Mouse (Mus musculus) bone marrow macrophage, adult 2 months (primary cell): ENCODE results near the gene Akap2. TPM values are rescaled to one million over a fixed set of nuclear protein-coding genes. Genes with fewer than 3 reads are reported as not detected.

Source experiments
- H3K27ac ChIP-seq: 2 replicates; pipeline ENCODE4 v1.5.1; 2012; ENCODE audit warnings: low read depth, low read length; ENCODE audit not compliant: insufficient read depth
- H3K4me1 ChIP-seq: 2 replicates; pipeline ENCODE4 v1.6.1; 2012; ENCODE audit warnings: low read length; ENCODE audit not compliant: control insufficient read depth, insufficient read depth
- H3K4me3 ChIP-seq: 2 replicates; pipeline ENCODE4 v1.5.1; 2012; ENCODE audit warnings: mild to moderate bottlenecking, low read length, moderate library complexity; ENCODE audit not compliant: insufficient read depth
- CTCF ChIP-seq: IDR thresholded peaks from 2 replicates; pipeline ENCODE4 v1.5.1; 2012; ENCODE audit warnings: low read depth, mild to moderate bottlenecking, low read length, moderate library complexity
- POLR2A ChIP-seq: IDR thresholded peaks from 2 replicates; pipeline ENCODE4 v1.6.1; 2012; ENCODE audit warnings: mild to moderate bottlenecking, low read depth, low read length, borderline replicate concordance
- polyA plus RNA-seq: library from polyadenylated mRNA; stranded (reverse); fragments of >200 nt; gene quantifications from 2 replicates; pipeline ENCODE4 v1.2.4, GENCODE M21; 2012; ENCODE audit not compliant: missing spikeins, insufficient read depth, insufficient read length

The Akap2 gene
- polyA plus RNA-seq, 1 experiment: 1.3 TPM

DNA sequence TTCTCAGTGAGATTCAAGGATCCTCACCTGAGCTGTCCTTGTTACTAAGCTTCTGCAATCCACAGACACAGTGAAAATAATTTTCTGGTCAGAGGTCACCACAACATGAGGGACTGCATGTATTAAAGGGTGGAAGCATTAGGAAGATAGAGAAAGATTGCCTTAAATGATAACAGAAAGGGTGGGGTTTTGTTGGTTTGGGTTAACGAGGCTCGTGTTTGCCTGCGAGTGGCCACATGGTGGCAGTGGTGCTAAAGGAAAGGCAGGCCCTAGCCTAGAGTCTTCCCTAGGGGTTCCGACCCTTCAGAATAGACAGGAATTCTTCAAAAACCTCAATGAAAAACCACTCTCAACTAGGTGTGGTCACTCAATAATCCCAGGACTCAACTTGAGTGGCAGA is 183.8 kb downstream of the Akap2 start:
- TF ChIP-seq CTCF (peak; percentile 71), POLR2A (no peak)
- Histone ChIP-seq H3K4me3 (no peak overlapping the region), H3K27ac (no peak overlapping the region), H3K4me1 (no peaks in the 10 kb centered on the region)

DNA sequence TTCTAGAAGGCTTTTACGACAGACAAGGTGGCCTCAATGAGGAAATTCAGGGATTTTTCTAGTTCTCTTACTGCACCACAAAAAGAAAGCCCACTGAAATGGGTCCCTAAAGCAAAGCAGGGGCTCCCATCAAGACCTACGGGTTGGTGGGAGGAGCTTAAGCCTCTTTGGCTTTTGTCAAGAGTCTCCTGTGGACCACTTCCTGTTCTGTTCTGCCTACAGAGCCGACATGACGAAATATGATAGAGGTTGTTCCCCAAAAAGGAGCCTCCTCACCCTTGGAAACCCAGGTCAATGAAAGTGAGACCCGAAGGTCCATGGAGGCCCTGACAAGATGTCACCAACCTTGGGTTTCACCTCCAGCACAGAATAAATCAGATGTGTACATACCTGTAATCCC is 185.2 kb downstream of the Akap2 start:
- Histone ChIP-seq H3K4me3 (no peak overlapping the region), H3K4me1 (no peaks in the 10 kb centered on the region), H3K27ac (no peak overlapping the region)
- TF ChIP-seq CTCF: no peak
- TF ChIP-seq POLR2A: no peak

DNA sequence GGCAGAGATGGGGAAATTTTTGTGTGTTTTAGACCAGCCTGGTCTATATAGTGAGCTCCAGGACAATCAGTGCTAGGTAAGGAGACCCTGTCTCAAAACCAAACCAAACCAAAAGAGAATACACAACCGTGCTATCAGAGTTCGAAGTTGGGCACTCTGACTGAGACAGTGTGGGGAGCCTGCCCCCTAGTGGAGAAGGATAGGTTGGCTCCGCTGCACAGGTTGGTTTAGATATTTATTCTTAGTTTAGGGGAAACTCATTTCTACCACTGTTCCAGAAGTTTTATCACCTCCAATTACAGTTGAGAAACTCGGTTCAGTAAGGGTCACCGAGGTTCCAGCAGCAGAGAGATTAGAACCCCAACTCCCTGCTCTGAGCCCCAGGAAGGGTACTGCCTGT is 186.8 kb downstream of the Akap2 start:
- Histone ChIP-seq H3K27ac (no peak overlapping the region), H3K4me1 (no peaks in the 10 kb centered on the region), H3K4me3 (no peak overlapping the region)
- TF ChIP-seq CTCF (peak; percentile 78), POLR2A (no peak)

DNA sequence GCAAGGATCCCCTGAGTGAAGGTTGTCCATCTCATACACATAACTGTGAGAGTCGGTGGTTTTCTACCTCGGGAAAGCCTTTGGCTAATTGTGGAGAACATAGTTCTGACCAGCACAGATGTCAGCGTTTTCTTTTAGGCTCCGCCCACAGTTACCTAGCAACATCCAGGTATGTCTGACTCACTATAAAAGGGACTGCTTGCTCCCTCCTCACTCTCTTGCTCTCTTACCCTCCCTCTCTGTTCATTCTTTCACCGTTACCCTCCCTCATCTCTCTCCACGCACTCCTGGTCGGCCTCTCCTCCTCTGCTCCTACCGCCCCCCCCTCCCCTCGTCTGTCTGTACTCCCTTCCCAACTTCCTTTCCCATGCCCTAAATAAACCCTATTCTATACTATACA is 187.2 kb downstream of the Akap2 start:
- Histone ChIP-seq H3K27ac (no peak overlapping the region), H3K4me3 (no peak overlapping the region), H3K4me1 (no peaks in the 10 kb centered on the region)
- TF ChIP-seq CTCF: no peak

DNA sequence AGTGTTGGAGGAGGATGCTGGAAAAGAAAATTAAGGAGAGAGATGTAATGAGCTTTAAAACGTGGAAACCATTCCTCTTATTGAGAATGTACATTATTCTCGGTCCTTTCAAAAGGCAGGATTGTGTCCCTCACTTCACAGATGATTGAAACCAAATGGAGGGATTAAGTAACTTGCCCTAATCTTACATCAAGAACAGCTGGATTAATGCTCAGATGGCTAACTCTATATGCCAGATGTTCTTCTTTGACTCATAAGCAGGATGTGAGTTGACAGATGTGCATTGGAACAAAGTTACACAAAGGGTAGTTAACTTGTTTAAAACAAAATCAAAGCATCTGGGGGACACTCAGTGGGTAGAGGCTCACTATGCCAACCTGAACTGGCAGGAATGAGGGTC is 189.3 kb downstream of the Akap2 start:
- no peak overlapping the region for H3K4me3 ChIP-seq
- TF ChIP-seq POLR2A (no peak), CTCF (no peak)
- H3K4me1 ChIP-seq: no peaks in the 10 kb centered on the region
- H3K27ac ChIP-seq: no peak overlapping the region

DNA sequence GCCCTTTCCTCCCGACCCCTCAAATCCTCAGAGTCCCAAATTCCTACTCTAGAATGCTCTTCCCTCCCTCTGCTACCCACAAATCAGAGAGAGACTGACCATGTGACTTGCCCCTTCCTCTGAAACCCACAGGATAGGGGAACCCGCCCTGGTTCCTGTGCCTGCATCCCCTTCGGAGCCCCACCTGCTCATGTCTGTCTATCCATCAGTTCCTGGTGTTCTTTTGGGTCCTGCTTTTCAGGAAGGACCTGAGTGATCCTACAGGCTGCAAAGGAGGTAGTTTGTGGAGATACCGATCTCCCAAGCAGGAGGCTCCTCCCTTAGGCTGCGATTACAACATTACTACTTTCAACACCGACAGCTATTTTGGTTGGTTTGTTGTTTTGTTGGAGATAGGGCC is 191.4 kb downstream of the Akap2 start:
- TF ChIP-seq POLR2A (no peak), CTCF (no peak)
- Histone ChIP-seq H3K4me3 (no peak overlapping the region), H3K4me1 (no peaks in the 10 kb centered on the region), H3K27ac (no peak overlapping the region)

DNA sequence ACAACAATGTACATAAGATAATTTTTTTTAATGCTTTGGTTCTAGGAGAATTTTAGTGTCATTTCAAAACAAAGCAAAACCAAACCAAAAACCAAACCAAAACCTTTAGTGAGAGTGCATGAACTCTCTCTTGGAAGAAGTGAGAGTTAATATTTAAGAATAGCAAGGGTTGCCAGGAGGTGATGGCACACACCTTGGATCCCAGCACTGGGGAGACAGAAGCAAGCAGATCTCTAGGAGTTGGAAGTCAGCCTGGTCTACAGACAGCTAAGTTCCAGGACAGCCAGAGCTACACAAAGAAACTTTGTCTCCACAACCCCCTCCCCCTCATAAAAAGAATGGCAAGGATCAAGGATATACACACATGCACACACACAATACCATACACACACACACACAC is 195.6 kb downstream of the Akap2 start:
- Histone ChIP-seq H3K4me1 (no peaks in the 10 kb centered on the region), H3K4me3 (no peak overlapping the region), H3K27ac (no peak overlapping the region)
- no peak for TF ChIP-seq POLR2A
- TF ChIP-seq CTCF: no peak

DNA sequence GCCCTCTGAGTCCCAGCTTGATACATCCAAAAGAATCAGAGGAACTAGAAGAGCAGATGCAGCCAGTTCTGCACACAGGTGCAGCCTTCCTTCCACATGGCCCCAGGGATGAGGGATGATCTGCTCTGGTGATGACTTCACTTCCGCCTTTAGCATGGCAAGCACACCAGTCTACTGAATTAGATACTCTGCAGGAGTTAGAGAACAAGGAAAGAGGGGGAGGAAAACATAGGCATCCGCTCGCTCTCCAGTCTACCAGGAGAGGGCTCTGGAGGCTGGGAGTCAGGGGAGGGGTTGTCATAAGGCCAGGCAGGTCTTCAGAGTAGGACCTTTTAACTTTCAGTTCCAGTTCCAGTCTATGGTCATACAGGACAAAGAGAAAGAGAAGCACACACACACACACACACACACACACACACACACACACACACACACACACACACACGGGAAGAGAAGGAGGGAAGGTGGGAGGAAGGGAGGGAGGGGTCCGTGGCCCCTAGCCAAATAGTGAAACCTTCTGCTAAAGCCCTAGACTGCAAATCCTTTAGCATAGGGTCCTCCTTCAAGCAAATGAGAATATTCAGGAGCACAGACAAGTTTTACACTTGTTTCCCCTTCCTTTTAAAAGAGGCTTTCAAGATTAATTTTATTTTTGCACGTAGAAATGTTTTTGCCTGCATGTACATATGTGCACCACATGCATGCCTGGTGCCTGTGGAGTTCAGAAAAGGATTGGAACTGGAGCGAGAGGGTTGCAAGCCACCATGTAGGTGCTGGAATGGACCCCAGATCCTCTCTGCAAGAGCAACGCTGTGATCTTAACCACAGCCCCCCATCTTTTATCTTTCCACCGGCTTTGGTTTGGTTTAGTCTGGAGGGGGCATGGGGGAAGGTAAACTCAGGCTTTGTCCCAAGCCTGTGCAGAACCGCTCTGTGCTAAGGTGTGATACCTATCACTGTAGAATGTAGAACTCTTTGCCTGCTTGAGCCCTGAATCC is 197.0 kb downstream of the Akap2 start:
- no peaks in the 10 kb centered on the region for H3K4me1 ChIP-seq
- TF ChIP-seq CTCF (no peak), POLR2A (no peak)
- no peak overlapping the region for H3K4me3 ChIP-seq
- no peak overlapping the region for H3K27ac ChIP-seq

DNA sequence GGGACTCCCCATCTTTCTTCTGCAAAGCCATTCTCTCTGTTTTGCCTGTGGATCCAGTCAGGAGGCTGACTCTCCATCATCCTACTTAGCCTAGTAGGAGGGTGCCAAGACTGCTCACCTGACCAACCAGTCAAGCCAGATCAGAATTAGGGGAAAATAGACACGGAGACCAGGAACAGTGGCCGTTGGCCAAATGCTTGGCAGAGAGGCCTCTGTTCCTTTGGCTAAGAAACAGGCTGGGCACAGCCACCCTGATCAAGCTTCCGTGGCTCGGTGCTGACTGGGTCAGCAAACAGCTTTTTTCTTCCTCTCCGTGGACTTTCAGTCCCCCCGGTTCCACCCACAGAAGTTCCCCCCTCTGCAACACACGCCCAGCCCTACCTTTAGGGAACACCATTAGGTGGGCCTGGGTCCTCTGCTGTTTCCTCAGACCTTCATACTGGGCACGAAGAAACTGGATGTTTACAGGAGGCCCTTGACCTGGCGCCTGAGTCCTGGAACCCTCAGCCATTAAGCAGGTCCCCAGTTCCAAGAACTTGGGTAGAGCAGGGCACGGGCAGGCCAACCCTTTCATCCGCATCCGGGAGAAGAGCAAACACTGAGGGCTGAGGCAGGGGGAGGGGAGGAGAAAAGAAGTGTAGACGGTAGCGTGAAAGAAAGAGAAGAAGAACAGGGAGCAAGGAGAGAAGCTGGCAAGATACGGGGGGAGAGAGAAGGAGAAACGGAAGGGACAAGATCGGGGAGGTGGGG is 197.9 kb downstream of the Akap2 start:
- H3K4me3 ChIP-seq: no peak overlapping the region
- H3K4me1 ChIP-seq: no peaks in the 10 kb centered on the region
- TF ChIP-seq POLR2A: no peak
- no peak overlapping the region for H3K27ac ChIP-seq

DNA sequence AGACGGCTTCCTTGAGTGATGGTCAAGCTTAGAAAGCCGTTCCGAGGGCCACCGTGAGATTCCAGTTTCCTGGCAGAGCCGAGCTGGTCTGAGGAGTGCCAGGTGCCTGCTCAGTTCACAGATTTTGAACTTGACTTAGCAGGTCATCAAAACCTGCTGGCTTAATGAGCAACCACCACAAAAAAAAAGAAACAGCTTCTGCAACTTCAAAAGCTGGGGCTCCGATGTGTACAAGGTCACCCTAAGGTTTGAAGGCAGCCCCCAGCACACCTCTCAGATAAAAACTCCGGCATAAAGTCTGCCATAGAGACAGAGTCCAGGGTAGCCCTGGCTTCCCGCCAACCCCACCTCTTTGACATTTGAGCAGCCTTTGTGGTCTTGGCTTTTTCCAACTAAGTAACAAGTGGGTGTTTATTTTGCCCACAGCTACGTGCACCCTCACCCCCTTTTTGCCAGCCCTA is 198.8 kb downstream of the Akap2 start, which contains the start of gene D630039A03Rik:
D630039A03Rik (minus strand) TSS at position 97 of the 461 bp plus-strand sequence.
- Histone ChIP-seq H3K4me1 (no peaks in the 10 kb centered on the region), H3K27ac (no peak within 1 kb of the TSS), H3K4me3 (no peak within 1 kb of the TSS)
- TF ChIP-seq CTCF (no peak), POLR2A (no peak)
